Mouse (Mus musculus) lung, embryonic 16.5 days (tissue): ENCODE measurements at regions not wholly inside any gene's neighbourhood (a gene's known extent, or its start where the extent isn't known, plus 50 kb on each side); places are given as distances from the start of the nearest gene placed in this dataset.

ENCODE experiments used
- ATAC-seq: fragments of 200-750 bp; cut with Nextera tagmentation; 2 replicates; pipeline ENCODE4 v1.8.0; 2017; ENCODE audit warnings: low read depth, mild to moderate bottlenecking, moderate library complexity
- H3K27ac ChIP-seq: fragments of 300-500 bp; sonication (generic); 2 replicates; pipeline ENCODE4 v1.5.1; 2014; ENCODE audit warnings: mild to moderate bottlenecking, control low read depth, low read length
- H3K27me3 ChIP-seq: fragments of 300-500 bp; sonication (generic); 2 replicates; pipeline ENCODE4 v1.6.1; 2014; ENCODE audit warnings: low read depth, low read length, mixed read lengths; ENCODE audit not compliant: control insufficient read depth, insufficient read depth
- H3K36me3 ChIP-seq: fragments of 300-500 bp; sonication (generic); 2 replicates; pipeline ENCODE4 v1.6.1; 2014; ENCODE audit warnings: low read length; ENCODE audit not compliant: control insufficient read depth, insufficient read depth
- H3K4me1 ChIP-seq: fragments of 300-500 bp; sonication (generic); replicated peaks from 2 replicates; pipeline ENCODE4 v1.6.1; 2014; ENCODE audit warnings: low read length, mixed read lengths; ENCODE audit not compliant: control insufficient read depth, insufficient read depth
- H3K4me2 ChIP-seq: fragments of 300-500 bp; sonication (generic); 2 replicates; pipeline ENCODE4 v1.6.1; 2014; ENCODE audit warnings: low read depth, low read length, control low read depth
- H3K4me3 ChIP-seq: fragments of 300-500 bp; sonication (generic); 2 replicates; pipeline ENCODE4 v1.5.1; 2014; ENCODE audit warnings: mild to moderate bottlenecking, low read length, control low read depth
- H3K9ac ChIP-seq: fragments of 300-500 bp; sonication (generic); 2 replicates; pipeline ENCODE4 v1.6.1; 2014; ENCODE audit warnings: low read length, control low read depth
- H3K9me3 ChIP-seq: fragments of 300-500 bp; sonication (generic); 2 replicates; pipeline ENCODE4 v1.6.1; 2016; ENCODE audit warnings: low read length; ENCODE audit not compliant: control insufficient read depth
- WGBS: fragments of 180-500 bp; shearing (Covaris S2); extraction: QIAGEN DNeasy Blood & Tissue Kit; methylation state at CpG from one replicate; pipeline ENCODE4 v1.1.7; 2014; 5-methylcytosine and 5-hydroxymethylcytosine counted together

GRCm38 (mm10) chr2:116817561-116817960, 60.9 kb upstream of the Tmco5 start:
- Histone ChIP-seq H3K36me3 (no peaks in the 10 kb centered on the region), H3K9me3 (no peaks in the 10 kb centered on the region), H3K9ac (no peak overlapping the region), H3K27ac (no peak overlapping the region), H3K4me3 (no peak overlapping the region), H3K4me1 (peaks cover 8% of the 10 kb centered on the region), H3K4me2 (no peak overlapping the region), H3K27me3 (no peaks in the 10 kb centered on the region)
- no peak for ATAC-seq
- WGBS = 41% methylated on average over 9 of the region's 9 CpGs

DNA sequence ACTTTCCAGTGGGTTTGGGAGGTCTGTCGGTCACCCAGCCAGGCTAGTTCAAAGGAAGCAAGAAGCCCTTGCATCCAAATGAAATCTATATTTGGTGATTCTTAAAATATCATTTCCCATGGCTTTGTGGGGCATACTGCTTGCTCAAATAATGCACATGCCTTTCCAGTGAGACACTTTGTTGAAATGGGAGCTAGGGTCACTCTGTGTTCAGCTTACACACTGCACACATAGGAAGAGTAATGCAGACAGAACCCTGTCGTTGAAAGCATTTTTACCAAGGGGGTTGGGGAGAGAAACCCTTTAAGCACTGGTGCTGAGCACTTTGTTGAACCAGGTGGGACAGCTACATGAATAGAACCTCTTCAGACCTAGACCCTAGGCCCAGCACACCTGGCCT, 59.9 kb upstream of the Tmco5 start:
- Histone ChIP-seq H3K4me3 (no peak overlapping the region), H3K27ac (no peak overlapping the region), H3K36me3 (no peaks in the 10 kb centered on the region), H3K4me2 (no peak overlapping the region), H3K9ac (no peak overlapping the region), H3K4me1 (peaks cover 3% of the 10 kb centered on the region; the same call in 1 of the 2 replicates), H3K27me3 (no peaks in the 10 kb centered on the region), H3K9me3 (no peaks in the 10 kb centered on the region)
- ATAC-seq = 0 out of 2 replicates have a peak, but pooled peaks have one; percentile 28
- 32% methylated on average over 2 of the region's 2 CpGs for WGBS

DNA sequence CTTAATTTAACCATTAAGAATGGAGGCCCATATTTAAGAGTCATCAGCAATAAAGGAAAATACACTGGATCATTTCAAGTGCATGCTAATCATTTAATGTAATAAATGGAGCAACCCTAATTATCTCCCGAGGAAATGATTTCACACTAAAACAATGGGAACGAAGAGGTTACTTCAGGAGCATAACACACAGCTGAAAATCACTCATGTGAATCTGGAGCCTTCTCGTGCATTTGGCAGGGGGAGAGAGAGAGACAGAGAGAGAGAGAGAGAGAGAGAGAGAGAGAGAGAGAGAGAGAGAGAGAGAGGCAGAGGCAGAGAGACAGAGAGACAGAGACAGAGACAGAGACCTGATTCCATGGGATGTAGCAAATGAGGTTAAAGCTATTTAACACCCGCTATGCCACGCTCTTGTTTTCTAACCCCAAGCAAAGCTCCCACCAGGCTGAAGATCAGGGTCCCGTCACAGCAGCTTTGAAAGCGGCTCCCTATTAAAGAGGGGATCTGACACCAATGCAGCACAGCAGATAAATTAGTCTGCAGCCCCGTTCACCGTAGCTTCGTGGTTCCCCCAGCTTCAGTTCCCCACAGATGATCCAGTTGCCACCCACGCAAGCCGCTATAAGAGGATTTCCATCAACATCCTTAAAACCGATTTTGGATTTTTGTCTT, 59.3 kb upstream of the Tmco5 start:
- Histone ChIP-seq H3K9me3 (no peaks in the 10 kb centered on the region), H3K4me2 (no peak overlapping the region), H3K9ac (no peak overlapping the region), H3K27me3 (no peaks in the 10 kb centered on the region), H3K27ac (no peak overlapping the region), H3K36me3 (no peaks in the 10 kb centered on the region), H3K4me3 (no peak overlapping the region), H3K4me1 (peaks cover 3% of the 10 kb centered on the region; the same call in 1 of the 2 replicates)
- WGBS = 50% methylated on average over 13 of the region's 13 CpGs
- no peak for ATAC-seq

DNA sequence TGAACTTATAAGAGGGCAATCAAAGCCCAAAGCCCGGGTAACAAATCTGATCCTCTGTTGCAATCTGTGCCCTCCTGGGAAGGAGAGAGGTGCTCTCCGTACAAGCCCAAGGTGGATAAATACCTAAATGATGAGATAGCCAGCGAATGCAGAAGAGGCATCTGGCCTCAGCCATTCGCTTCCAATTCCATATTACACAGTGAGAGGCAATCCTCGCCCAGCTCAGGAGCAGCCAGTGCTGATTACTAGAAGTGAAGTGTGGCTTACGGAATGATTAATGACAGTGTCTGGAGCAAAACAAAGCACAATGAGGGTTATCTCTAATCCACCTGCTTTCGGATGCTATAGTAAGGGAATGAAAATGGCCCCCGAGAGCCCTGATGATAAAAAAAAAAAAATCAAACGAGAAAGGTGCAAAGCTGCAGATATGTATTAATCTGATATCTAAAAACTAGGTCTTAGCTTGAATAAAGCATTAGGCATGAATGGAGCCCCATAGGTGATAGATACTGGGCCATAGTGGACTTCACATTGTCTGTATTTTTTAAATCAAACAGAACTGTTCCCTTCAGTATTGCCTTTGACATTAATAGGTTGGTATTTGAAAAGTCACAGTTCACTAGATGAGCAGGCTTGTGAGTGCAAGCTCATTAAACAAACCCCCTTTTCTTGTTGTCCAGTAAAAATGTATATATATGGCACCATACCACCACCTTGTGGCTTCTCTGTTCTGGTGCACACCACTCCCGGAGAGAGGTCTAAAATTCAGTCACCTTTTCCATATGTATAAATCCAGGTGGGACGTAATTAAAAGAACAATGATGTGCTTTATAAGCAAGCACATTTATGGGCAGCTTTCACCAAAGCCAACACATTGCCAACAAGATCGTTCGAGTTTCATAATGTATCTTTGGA, 57.4 kb upstream of the Tmco5 start:
- 30% methylated on average over 13 of the region's 13 CpGs for WGBS
- Histone ChIP-seq H3K9me3 (no peaks in the 10 kb centered on the region), H3K27ac (no peak overlapping the region), H3K4me1 (peaks cover 3% of the 10 kb centered on the region; the same call in 1 of the 2 replicates), H3K36me3 (no peaks in the 10 kb centered on the region), H3K27me3 (no peaks in the 10 kb centered on the region), H3K4me3 (no peak overlapping the region), H3K4me2 (no peak overlapping the region), H3K9ac (no peak overlapping the region)
- no peak for ATAC-seq
